Mouse (Mus musculus) MEL (cell line): Measurements from ENCODE around the gene 1700019N19Rik.

Source experiments
- CHD2 ChIP-seq: IDR thresholded peaks from 2 replicates; pipeline ENCODE4 v1.6.1; 2011; ENCODE audit warnings: low read length, improper control_type of control experiment
- CTCF ChIP-seq, 3 experiments: IDR thresholded peaks in 2 of 3; conservative IDR thresholded peaks in 1 of 3; 2 replicates each; pipeline ENCODE4 v1.5.1; 2011 to 2012; ENCODE audit warnings: low read length in 3 of 3, low read depth in 2 of 3, mild to moderate bottlenecking in 2 of 3, improper control_type of control experiment in 1 of 3, inconsistent platforms in 1 of 3, mixed read lengths in 1 of 3, moderate library complexity in 1 of 3; ENCODE audit not compliant: control insufficient read depth in 1 of 3, insufficient read depth in 1 of 3, poor library complexity in 1 of 3, severe bottlenecking in 1 of 3
- EP300 ChIP-seq, 2 experiments: IDR thresholded peaks; 2 replicates each; pipeline ENCODE4 v1.6.1; 2011; ENCODE audit warnings: improper control_type of control experiment in 2 of 2, low read length in 2 of 2, low read depth in 1 of 2, mild to moderate bottlenecking in 1 of 2
- ETS1 ChIP-seq: IDR thresholded peaks from 2 replicates; pipeline ENCODE4 v1.6.1; 2012; ENCODE audit warnings: low read depth, mild to moderate bottlenecking, inconsistent platforms, low read length, improper control_type of control experiment, moderate library complexity
- GATA1 ChIP-seq: IDR thresholded peaks from 2 replicates; pipeline ENCODE4 v1.6.1; 2011; ENCODE audit warnings: low read depth, low read length, improper control_type of control experiment
- KAT2A ChIP-seq: conservative IDR thresholded peaks from 2 replicates; pipeline ENCODE4 v1.6.1; 2012; ENCODE audit warnings: low read depth, low read length, improper control_type of control experiment, inconsistent platforms
- MAX ChIP-seq: IDR thresholded peaks from 2 replicates; pipeline ENCODE4 v1.6.1; 2011; ENCODE audit warnings: low read length, improper control_type of control experiment
- POLR2A ChIP-seq, 2 experiments: IDR thresholded peaks; 2 replicates each; pipeline ENCODE4 v1.6.1; 2011 to 2012; ENCODE audit warnings: low read length in 2 of 2, mild to moderate bottlenecking in 2 of 2, control low read depth in 1 of 2, improper control_type of control experiment in 1 of 2, low read depth in 1 of 2, moderate library complexity in 1 of 2; ENCODE audit not compliant: control insufficient read depth in 1 of 2, insufficient read depth in 1 of 2, poor library complexity in 1 of 2
- RCOR1 ChIP-seq: IDR thresholded peaks from 2 replicates; pipeline ENCODE4 v1.6.1; 2012; ENCODE audit warnings: low read depth, mild to moderate bottlenecking, inconsistent platforms, low read length, improper control_type of control experiment
- TAL1 ChIP-seq: IDR thresholded peaks from 2 replicates; pipeline ENCODE4 v1.6.1; 2012; ENCODE audit warnings: mild to moderate bottlenecking, inconsistent platforms, low read length, moderate library complexity, mixed read lengths
- TCF12 ChIP-seq: IDR thresholded peaks from 2 replicates; pipeline ENCODE4 v1.6.1; 2014; ENCODE audit warnings: low read depth, mild to moderate bottlenecking, inconsistent platforms, low read length, improper control_type of control experiment, moderate library complexity
- USF1 ChIP-seq: IDR thresholded peaks from 2 replicates; pipeline ENCODE4 v1.6.1; 2014; ENCODE audit warnings: low read depth, mild to moderate bottlenecking, inconsistent platforms, low read length, improper control_type of control experiment, moderate library complexity
- ZKSCAN1 ChIP-seq: IDR thresholded peaks from 2 replicates; pipeline ENCODE4 v1.6.1; 2012; ENCODE audit warnings: low read depth, mild to moderate bottlenecking, inconsistent platforms, low read length, improper control_type of control experiment, moderate library complexity
- ZNF384 ChIP-seq: IDR thresholded peaks from 2 replicates; pipeline ENCODE4 v1.6.1; 2012; ENCODE audit warnings: low read depth, mild to moderate bottlenecking, inconsistent platforms, low read length, improper control_type of control experiment

DNA sequence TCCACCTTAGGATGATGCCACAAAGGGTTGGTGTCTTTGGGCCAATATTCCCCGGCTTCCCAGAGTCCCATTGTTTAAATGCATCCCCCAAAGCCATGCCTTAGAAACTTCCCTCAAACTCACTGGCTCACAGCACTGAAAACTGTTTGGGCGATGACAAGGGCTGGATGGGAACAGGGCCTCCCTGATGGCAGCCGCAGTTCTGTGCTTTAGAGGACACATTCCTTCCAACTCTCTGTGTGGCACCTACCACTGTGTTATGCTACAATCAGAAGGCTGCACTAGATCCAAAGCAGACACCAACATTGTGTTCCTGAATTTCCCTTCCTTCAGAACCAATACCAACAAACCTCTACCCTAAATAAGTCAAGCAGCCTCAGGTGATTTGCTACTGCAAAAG is 49.3 kb upstream of the 1700019N19Rik start:
- TF ChIP-seq POLR2A (IDR thresholded peaks at IDR 0.05; ENCODE audit: control insufficient read depth in 1 of 2, insufficient read depth in 1 of 2, low read depth in 1 of 2, low read length in 2 of 2, poor library complexity in 1 of 2) (no peak), TCF12 (no peak), ZKSCAN1 (no peak), MAX (no peak), GATA1 (no peak), CTCF (IDR thresholded peaks at IDR 0.05 in 2 of 3, conservative IDR thresholded peaks at IDR 0.05 in 1 of 3; ENCODE audit: control insufficient read depth in 1 of 3, insufficient read depth in 1 of 3, low read depth in 2 of 3, low read length in 3 of 3, poor library complexity in 1 of 3, severe bottlenecking in 1 of 3) (no peak), EP300 (IDR thresholded peaks at IDR 0.05; ENCODE audit: low read depth in 1 of 2, low read length in 2 of 2) (no peak), CHD2 (no peak), KAT2A (no peak), ZNF384 (no peak), TAL1 (no peak), RCOR1 (no peak), ETS1 (no peak), USF1 (no peak)
